Mouse (Mus musculus): ENCODE measurements at regions not wholly inside any gene's neighbourhood (a gene's known extent, or its start where the extent isn't known, plus 50 kb on each side); places are given as distances from the start of the nearest gene placed in this dataset.

DNA sequence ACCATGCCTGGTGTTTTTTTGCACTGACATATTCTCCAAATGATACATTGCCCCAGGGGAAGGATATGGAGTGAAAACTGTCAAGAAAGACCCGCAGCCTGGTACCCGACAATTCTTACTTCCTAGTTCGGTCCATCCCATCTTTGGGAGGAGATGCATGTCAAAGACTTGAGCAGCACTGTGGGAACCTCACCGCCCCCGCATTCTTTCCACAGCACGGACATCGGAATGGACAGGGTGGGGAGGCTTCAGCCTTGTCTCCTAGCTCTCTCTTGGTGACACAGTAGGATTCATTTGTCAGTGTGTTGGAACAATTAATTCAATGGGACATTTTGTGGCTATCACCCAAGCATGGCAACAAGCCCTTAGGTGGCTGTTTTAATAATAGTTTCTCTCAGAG is 62.9 kb upstream of the 1700024P04Rik start:
- DNase-seq (ENCODE audit: low spot score): no peak
- ATAC-seq (ENCODE audit: insufficient number of reproducible peaks, low FRiP score, low TSS enrichment, low read depth): no peak
- Histone ChIP-seq H3K9ac (ENCODE audit: low read length) (no peak overlapping the region), H3K9me3 (ENCODE audit: control insufficient read depth, low read length) (no peaks in the 10 kb centered on the region), H3K36me3 (ENCODE audit: control insufficient read depth, insufficient read depth, low read length) (no peaks in the 10 kb centered on the region), H3K27me3 (ENCODE audit: control insufficient read depth, insufficient read depth, low read length) (no peaks in the 10 kb centered on the region), H3K4me3 (ENCODE audit: low read depth, low read length) (no peak overlapping the region), H3K27ac (replicated peaks; ENCODE audit: low read depth, low read length) (no peak overlapping the region), H3K4me1 (ENCODE audit: control insufficient read depth, insufficient read depth, low read length) (no peaks in the 10 kb centered on the region), H3K4me2 (ENCODE audit: low read depth, severe bottlenecking) (no peak overlapping the region)
- 85% methylated on average over 7 of the region's 7 CpGs for WGBS

DNA sequence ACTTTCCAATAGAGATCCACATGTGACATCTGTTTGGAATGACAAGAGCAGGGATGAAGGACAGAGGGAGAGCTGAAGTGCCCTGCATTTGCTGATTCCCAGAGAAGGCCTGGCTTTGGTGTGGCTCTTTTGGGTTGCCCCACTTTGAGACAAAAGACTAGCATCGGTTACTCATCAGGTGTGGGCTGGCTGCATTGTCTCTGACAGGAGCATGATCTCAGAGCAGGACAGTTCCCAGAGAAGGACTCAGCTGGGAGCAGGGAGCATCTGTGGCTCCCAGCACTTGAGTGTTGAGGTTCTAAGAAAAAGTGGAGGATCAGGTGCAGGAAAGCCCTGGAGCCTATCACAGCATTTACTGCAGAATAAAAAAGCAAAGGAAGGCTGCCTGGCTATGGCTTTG is 62.4 kb upstream of the 1700024P04Rik start:
- ATAC-seq (ENCODE audit: insufficient number of reproducible peaks, low FRiP score, low TSS enrichment, low read depth) (no peak), DNase-seq (ENCODE audit: low spot score) (no peak)

DNA sequence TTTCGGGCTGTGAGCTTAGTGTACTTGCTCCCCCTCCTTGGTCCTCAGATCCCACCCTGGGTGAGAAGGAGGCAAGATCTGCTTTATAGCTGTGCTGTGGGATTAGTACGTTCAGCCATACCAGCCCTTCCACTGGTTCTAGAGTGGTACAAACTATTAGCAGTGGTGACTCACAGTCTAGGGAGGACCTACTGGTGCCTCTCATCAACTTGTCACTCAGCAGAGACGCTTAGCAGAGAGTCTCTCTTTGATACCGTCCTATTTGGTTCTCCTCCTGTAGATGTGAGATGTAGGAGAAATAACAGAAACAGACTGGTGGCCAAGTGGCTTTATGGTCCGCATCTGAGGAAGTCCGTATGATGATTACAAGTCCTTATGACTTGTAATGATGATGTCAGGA is 57.7 kb upstream of the 1700024P04Rik start:
- 89% methylated on average over 6 of the region's 6 CpGs for WGBS
- ATAC-seq (ENCODE audit: insufficient number of reproducible peaks, low FRiP score, low TSS enrichment, low read depth): no peak
- Histone ChIP-seq H3K36me3 (ENCODE audit: control insufficient read depth, insufficient read depth, low read length) (no peaks in the 10 kb centered on the region), H3K27ac (replicated peaks; ENCODE audit: low read depth, low read length) (no peak overlapping the region), H3K4me3 (ENCODE audit: low read depth, low read length) (no peak overlapping the region), H3K27me3 (ENCODE audit: control insufficient read depth, insufficient read depth, low read length) (no peaks in the 10 kb centered on the region), H3K9ac (ENCODE audit: low read length) (no peak overlapping the region), H3K9me3 (ENCODE audit: control insufficient read depth, low read length) (no peaks in the 10 kb centered on the region), H3K4me2 (ENCODE audit: low read depth, severe bottlenecking) (no peak overlapping the region), H3K4me1 (ENCODE audit: control insufficient read depth, insufficient read depth, low read length) (peaks cover 9% of the 10 kb centered on the region)
- DNase-seq (ENCODE audit: low spot score): no peak

More for the DNA sequence above, 62.4 kb upstream of the 1700024P04Rik start:
- Histone ChIP-seq H3K36me3 (ENCODE audit: control insufficient read depth, insufficient read depth, low read length) (no peaks in the 10 kb centered on the region), H3K27ac (replicated peaks; ENCODE audit: low read depth, low read length) (no peak overlapping the region), H3K27me3 (ENCODE audit: control insufficient read depth, insufficient read depth, low read length) (no peaks in the 10 kb centered on the region), H3K4me3 (ENCODE audit: low read depth, low read length) (no peak overlapping the region), H3K9me3 (ENCODE audit: control insufficient read depth, low read length) (no peaks in the 10 kb centered on the region), H3K4me1 (ENCODE audit: control insufficient read depth, insufficient read depth, low read length) (no peaks in the 10 kb centered on the region), H3K4me2 (ENCODE audit: low read depth, severe bottlenecking) (no peak overlapping the region), H3K9ac (ENCODE audit: low read length) (no peak overlapping the region)
- WGBS: 89% methylated on average over 1 of the region's 1 CpGs

DNA sequence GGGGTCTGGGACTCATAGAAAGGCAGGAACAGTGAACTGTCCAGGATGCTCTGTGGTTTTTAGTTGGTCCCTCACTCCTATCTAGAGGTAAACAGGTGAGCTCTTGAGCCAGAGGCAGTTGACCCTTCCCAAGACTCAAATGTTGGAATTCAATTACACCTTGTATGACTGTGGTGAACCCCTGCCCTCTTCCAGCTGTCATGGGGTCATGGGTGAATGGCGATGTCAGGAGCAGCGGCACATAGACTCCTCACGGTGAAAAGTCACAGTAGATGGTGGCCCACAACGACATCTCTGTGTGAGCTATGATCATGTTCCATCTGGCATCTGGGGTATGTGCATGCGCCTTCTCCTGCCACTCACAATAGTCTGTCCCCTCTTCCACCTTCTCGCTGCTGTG is 56.9 kb upstream of the 1700024P04Rik start:
- WGBS: 88% methylated on average over 6 of the region's 6 CpGs
- ATAC-seq (ENCODE audit: insufficient number of reproducible peaks, low FRiP score, low TSS enrichment, low read depth): no peak
- Histone ChIP-seq H3K4me3 (ENCODE audit: low read depth, low read length) (no peak overlapping the region), H3K27ac (replicated peaks; ENCODE audit: low read depth, low read length) (no peak overlapping the region), H3K4me2 (ENCODE audit: low read depth, severe bottlenecking) (no peak overlapping the region), H3K9ac (ENCODE audit: low read length) (no peak overlapping the region), H3K27me3 (ENCODE audit: control insufficient read depth, insufficient read depth, low read length) (no peaks in the 10 kb centered on the region), H3K4me1 (ENCODE audit: control insufficient read depth, insufficient read depth, low read length) (peaks cover 9% of the 10 kb centered on the region), H3K9me3 (ENCODE audit: control insufficient read depth, low read length) (no peaks in the 10 kb centered on the region), H3K36me3 (ENCODE audit: control insufficient read depth, insufficient read depth, low read length) (no peaks in the 10 kb centered on the region)
- no peak for DNase-seq (ENCODE audit: low spot score)

DNA sequence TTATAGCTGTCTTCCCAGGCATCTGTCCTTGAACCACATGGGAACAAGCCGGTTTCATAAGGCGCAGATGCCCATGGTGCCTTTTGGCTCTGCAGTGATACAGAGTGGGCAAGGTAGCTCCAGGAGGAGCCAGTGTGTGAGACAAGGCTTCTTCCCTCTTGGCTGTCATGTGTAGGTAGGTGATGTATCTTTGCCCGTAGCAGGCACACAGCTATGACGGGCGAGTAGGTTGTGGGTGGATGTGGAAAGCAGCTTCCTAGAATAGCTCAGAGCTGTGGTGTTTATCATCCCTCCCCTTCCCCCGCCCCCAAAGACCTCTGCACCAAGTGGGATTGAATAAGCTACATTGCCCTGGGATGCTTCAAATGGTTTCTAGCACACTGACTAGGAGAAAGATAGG is 56.5 kb upstream of the 1700024P04Rik start:
- Histone ChIP-seq H3K27me3 (ENCODE audit: control insufficient read depth, insufficient read depth, low read length) (no peaks in the 10 kb centered on the region), H3K4me3 (ENCODE audit: low read depth, low read length) (no peak overlapping the region), H3K9ac (ENCODE audit: low read length) (no peak overlapping the region), H3K4me1 (ENCODE audit: control insufficient read depth, insufficient read depth, low read length) (peaks cover 9% of the 10 kb centered on the region), H3K27ac (replicated peaks; ENCODE audit: low read depth, low read length) (no peak overlapping the region), H3K9me3 (ENCODE audit: control insufficient read depth, low read length) (no peaks in the 10 kb centered on the region), H3K4me2 (ENCODE audit: low read depth, severe bottlenecking) (no peak overlapping the region), H3K36me3 (ENCODE audit: control insufficient read depth, insufficient read depth, low read length) (no peaks in the 10 kb centered on the region)
- 94% methylated on average over 6 of the region's 6 CpGs for WGBS
- ATAC-seq (ENCODE audit: insufficient number of reproducible peaks, low FRiP score, low TSS enrichment, low read depth) (no peak), DNase-seq (ENCODE audit: low spot score) (no peak)

DNA sequence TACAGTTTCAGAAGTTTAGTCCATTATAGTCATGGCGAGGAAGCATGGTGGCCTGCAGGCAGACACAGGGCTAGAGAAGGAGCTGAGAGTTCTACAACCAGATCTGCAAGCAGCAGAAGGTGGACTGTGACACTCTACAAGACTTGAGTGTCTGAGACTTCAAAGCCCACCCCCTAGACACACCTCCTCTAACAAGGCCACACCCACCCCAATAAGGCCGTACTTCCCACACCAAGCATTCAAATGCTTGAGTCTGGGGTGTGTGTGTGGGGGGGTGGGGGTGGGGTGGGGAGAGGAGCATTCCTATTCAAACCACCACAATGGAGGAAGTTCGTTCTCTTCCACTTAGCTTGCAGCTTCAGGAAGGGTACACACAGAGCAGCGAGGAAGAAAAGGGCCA is 55.8 kb upstream of the 1700024P04Rik start:
- ATAC-seq (ENCODE audit: insufficient number of reproducible peaks, low FRiP score, low TSS enrichment, low read depth) (no peak), DNase-seq (ENCODE audit: low spot score) (no peak)
- Histone ChIP-seq H3K9ac (ENCODE audit: low read length) (no peak overlapping the region), H3K4me1 (ENCODE audit: control insufficient read depth, insufficient read depth, low read length) (peaks cover 9% of the 10 kb centered on the region), H3K4me2 (ENCODE audit: low read depth, severe bottlenecking) (no peak overlapping the region), H3K27ac (replicated peaks; ENCODE audit: low read depth, low read length) (no peak overlapping the region), H3K9me3 (ENCODE audit: control insufficient read depth, low read length) (no peaks in the 10 kb centered on the region), H3K4me3 (ENCODE audit: low read depth, low read length) (no peak overlapping the region), H3K27me3 (ENCODE audit: control insufficient read depth, insufficient read depth, low read length) (no peaks in the 10 kb centered on the region), H3K36me3 (ENCODE audit: control insufficient read depth, insufficient read depth, low read length) (no peaks in the 10 kb centered on the region)
- WGBS: 73% methylated on average over 4 of the region's 4 CpGs

DNA sequence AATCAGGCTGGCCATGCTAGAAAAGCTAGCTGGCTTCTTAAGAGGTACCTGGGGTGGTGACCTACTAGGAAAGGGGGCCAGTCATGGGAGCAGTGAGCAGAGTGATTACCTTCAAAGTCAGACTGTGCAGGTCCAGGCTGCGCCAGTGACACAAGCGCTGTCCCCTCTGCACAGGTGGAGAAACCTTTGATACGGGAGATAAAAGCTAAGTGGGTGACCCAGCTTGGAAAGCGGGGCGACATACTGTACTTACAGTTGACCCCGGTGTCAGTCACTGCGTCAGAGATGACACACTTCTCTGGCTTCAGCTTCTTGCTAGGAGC is 54.7 kb upstream of the 1700024P04Rik start:
- Histone ChIP-seq H3K9ac (ENCODE audit: low read length) (no peak overlapping the region), H3K27ac (replicated peaks; ENCODE audit: low read depth, low read length) (0 out of 2 replicates have a peak overlapping the region, but pooled peaks have one; percentile 51), H3K4me1 (ENCODE audit: control insufficient read depth, insufficient read depth, low read length) (peaks cover 9% of the 10 kb centered on the region), H3K9me3 (ENCODE audit: control insufficient read depth, low read length) (no peaks in the 10 kb centered on the region), H3K4me2 (ENCODE audit: low read depth, severe bottlenecking) (no peak overlapping the region), H3K36me3 (ENCODE audit: control insufficient read depth, insufficient read depth, low read length) (no peaks in the 10 kb centered on the region), H3K27me3 (ENCODE audit: control insufficient read depth, insufficient read depth, low read length) (no peaks in the 10 kb centered on the region), H3K4me3 (ENCODE audit: low read depth, low read length) (no peak overlapping the region)
- 81% methylated on average over 7 of the region's 7 CpGs for WGBS
- DNase-seq (ENCODE audit: low spot score): no peak
- no peak for ATAC-seq (ENCODE audit: insufficient number of reproducible peaks, low FRiP score, low TSS enrichment, low read depth)

DNA sequence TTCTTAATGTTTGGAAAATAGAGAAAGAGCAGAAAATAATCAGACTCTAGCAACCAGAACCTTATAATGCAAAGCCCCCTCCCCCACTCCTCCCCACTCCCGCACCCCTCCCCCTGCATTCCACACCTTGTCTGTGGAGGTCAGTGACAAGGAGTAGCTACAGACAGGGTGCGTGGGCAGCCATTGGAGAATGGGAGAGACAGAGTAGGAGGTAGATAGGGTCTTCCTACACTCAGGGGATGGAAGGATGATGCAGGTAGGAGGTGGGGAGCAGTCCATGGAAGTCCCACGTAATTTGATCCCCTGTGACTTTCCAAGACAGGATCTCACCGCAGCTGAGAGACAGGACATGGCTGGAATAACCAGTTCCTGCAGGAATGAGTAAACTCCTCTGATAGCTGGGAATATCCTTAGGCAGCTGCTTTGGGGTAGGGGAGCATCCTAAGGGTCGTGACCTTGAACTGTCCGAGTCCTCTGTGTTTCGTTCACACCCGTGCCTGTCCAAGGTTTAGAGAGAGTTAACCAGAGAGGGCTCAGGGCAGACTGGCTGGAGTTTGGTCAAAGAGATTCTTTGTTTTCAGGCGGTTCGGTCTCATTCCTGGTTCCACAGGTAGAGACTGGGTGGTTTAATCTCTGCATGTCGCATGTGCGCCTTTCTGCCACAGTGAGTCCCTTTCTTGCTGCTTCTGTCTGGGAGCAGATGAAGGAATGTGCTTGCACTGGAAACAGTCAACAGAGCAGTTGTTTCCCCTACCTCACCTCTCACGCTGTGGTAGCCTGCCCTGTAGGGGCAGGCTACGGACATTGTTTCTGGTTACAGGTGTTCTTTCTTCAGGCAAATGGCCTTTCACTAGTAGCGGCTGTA is 54.1 kb upstream of the 1700024P04Rik start:
- 41% methylated on average over 15 of the region's 15 CpGs for WGBS
- Histone ChIP-seq H3K4me1 (ENCODE audit: control insufficient read depth, insufficient read depth, low read length) (peaks cover 9% of the 10 kb centered on the region), H3K36me3 (ENCODE audit: control insufficient read depth, insufficient read depth, low read length) (no peaks in the 10 kb centered on the region), H3K4me3 (ENCODE audit: low read depth, low read length) (no peak overlapping the region), H3K27ac (replicated peaks; ENCODE audit: low read depth, low read length) (0 out of 2 replicates have a peak overlapping the region, but pooled peaks have one; percentile 51), H3K9me3 (ENCODE audit: control insufficient read depth, low read length) (no peaks in the 10 kb centered on the region), H3K4me2 (ENCODE audit: low read depth, severe bottlenecking) (no peak overlapping the region), H3K9ac (ENCODE audit: low read length) (no peak overlapping the region), H3K27me3 (ENCODE audit: control insufficient read depth, insufficient read depth, low read length) (no peaks in the 10 kb centered on the region)
- DNase-seq (ENCODE audit: low spot score) (no peak), ATAC-seq (ENCODE audit: insufficient number of reproducible peaks, low FRiP score, low TSS enrichment, low read depth) (0 out of 2 replicates have a peak, but pooled peaks have one; percentile 37)

DNA sequence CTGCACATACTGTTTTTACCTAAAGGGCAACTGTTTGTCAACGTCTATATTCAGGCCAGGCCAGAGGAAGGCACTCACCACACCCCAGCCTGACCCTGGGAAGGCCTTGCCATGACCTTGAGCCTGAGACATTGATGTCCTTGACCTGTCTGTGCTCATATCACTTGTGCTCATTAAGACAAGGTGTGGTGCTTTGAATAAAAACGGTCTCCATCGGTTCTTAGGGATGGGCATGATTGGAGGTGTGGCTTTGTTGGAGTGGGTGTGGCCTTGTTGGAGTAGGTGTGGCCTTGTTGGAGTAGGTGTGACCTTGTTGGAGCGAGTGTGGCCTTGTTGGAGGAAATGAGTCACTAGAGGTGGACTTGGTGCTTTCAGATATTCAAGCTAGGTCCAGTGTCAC is 52.8 kb upstream of the 1700024P04Rik start:
- Histone ChIP-seq H3K36me3 (ENCODE audit: control insufficient read depth, insufficient read depth, low read length) (no peaks in the 10 kb centered on the region), H3K27me3 (ENCODE audit: control insufficient read depth, insufficient read depth, low read length) (no peaks in the 10 kb centered on the region), H3K4me2 (ENCODE audit: low read depth, severe bottlenecking) (no peak overlapping the region), H3K9me3 (ENCODE audit: control insufficient read depth, low read length) (no peaks in the 10 kb centered on the region), H3K4me3 (ENCODE audit: low read depth, low read length) (no peak overlapping the region), H3K27ac (replicated peaks; ENCODE audit: low read depth, low read length) (no peak overlapping the region), H3K4me1 (ENCODE audit: control insufficient read depth, insufficient read depth, low read length) (peaks cover 10% of the 10 kb centered on the region), H3K9ac (ENCODE audit: low read length) (no peak overlapping the region)
- 91% methylated on average over 4 of the region's 4 CpGs for WGBS
- ATAC-seq (ENCODE audit: insufficient number of reproducible peaks, low FRiP score, low TSS enrichment, low read depth) (no peak), DNase-seq (ENCODE audit: low spot score) (no peak)
